13 mouse cellular contexts compared by ENCODE assay signal in the genomic region with DNA sequence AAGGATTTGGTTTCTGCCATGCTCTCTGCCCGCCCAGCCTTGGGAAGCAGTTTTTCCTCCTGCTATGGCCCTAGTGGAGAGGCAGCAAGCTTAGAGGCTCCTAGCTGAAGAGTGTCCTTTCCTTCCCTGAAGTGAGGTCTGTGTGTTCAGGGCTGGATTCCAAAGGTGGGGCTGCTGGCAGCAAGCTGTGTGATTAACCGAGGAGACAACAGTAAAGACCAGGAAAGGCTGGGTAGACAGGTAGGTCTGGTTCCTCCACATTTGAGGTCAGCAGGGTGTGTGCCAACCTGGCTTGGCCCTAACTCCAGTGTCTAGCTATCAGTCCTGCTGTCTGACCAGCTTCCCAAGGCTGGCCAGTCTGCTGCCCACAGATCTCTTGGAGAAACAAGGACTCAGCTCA. TPM values are rescaled to one million over a fixed set of nuclear protein-coding genes. Genes with fewer than 3 reads are reported as not detected.
DNase-seq lines count a peak whose midpoint lies in the region; ATAC-seq and TF ChIP-seq lines count a peak whose summit lies in the region.
"Had no signal": no experiment of that assay in that cellular context is flagged by ENCODE, and none has a peak within 500 bp of the region (broad histone marks: within the 10 kb centered on the region; RNA-seq: fewer than 3 reads in every experiment).

No protein-coding gene starts in this region.

- 76% methylated on average over 2 of the region's 2 CpGs for WGBS in intestine, embryonic 14.5 days
- WGBS in intestine, postnatal 0 days = 51% methylated on average over 2 of the region's 2 CpGs
- 58% methylated on average over 2 of the region's 2 CpGs for WGBS in lung, adult 2 months
- 58% methylated on average over 2 of the region's 2 CpGs for WGBS in stomach, embryonic 16.5 days
- 94% methylated on average over 2 of the region's 2 CpGs for WGBS in forebrain, embryonic 12.5 days

- ATAC-seq in intestine, embryonic 14.5 days (replicated peaks; ENCODE audit: low FRiP score, low TSS enrichment, low read depth) = 0 out of 2 replicates have a peak, but pooled peaks have one; percentile 27
- ATAC-seq in intestine, postnatal 0 days = no peak
- peak; percentile 87; the same call in 1 of the 2 replicates for ATAC-seq in stomach, embryonic 16.5 days (ENCODE audit: insufficient read depth, low FRiP score)
- no peak for ATAC-seq in forebrain, embryonic 12.5 days (ENCODE audit: low FRiP score)
- ATAC-seq in granulocyte monocyte progenitor cell, adult 5-6 weeks (replicated peaks; ENCODE audit: poor library complexity, severe bottlenecking) = no peak

- TF ChIP-seq POLR2A in lung, adult 2 months (IDR thresholded peaks at IDR 0.05; ENCODE audit: borderline replicate concordance, extremely low read depth, low read depth, low read length) = no peak

- H3K27ac ChIP-seq in intestine, embryonic 14.5 days (ENCODE audit: low read depth) = no peak overlapping the region
- no peak overlapping the region for H3K27ac ChIP-seq in intestine, postnatal 0 days (ENCODE audit: low read depth, low read length)
- H3K27ac ChIP-seq in stomach, embryonic 16.5 days (ENCODE audit: low read length) = peak overlapping the region; percentile 8
- H3K27ac ChIP-seq in forebrain, embryonic 12.5 days = no peak overlapping the region
- H3K27ac ChIP-seq: limb, embryonic 15.5 days; neural tube, embryonic 15.5 days had no signal

- H3K4me1 ChIP-seq in intestine, embryonic 14.5 days (replicated peaks; ENCODE audit: control insufficient read depth, insufficient read depth, low read length) = peaks cover 7% of the 10 kb centered on the region
- H3K4me1 ChIP-seq in intestine, postnatal 0 days (replicated peaks; ENCODE audit: control insufficient read depth, insufficient read depth, low read length) = no peaks in the 10 kb centered on the region
- H3K4me1 ChIP-seq in lung, adult 2 months (ENCODE audit: control insufficient read depth, insufficient read depth, low read length) = no peaks in the 10 kb centered on the region
- 0 out of 2 replicates have a peak, but pooled peaks cover 12% of the 10 kb centered on the region for H3K4me1 ChIP-seq in stomach, embryonic 16.5 days (ENCODE audit: control insufficient read depth, insufficient read depth, low read length)
- H3K4me1 ChIP-seq in forebrain, embryonic 12.5 days = no peaks in the 10 kb centered on the region

- H3K4me3 ChIP-seq in intestine, embryonic 14.5 days (ENCODE audit: low read depth, low read length) = no peak overlapping the region
- H3K4me3 ChIP-seq in intestine, postnatal 0 days (ENCODE audit: low read depth, low read length) = no peak overlapping the region
- H3K4me3 ChIP-seq in lung, adult 2 months (replicated peaks; ENCODE audit: extremely low read depth, low read depth, low read length) = no peak overlapping the region
- H3K4me3 ChIP-seq in stomach, embryonic 16.5 days (replicated peaks; ENCODE audit: low read length) = no peak overlapping the region
- H3K4me3 ChIP-seq in forebrain, embryonic 12.5 days (replicated peaks) = no peak overlapping the region
- H3K4me3 ChIP-seq: heart, embryonic 12.5 days; limb, embryonic 15.5 days; neural tube, embryonic 15.5 days had no signal

- H3K36me3 ChIP-seq in intestine, embryonic 14.5 days (ENCODE audit: control insufficient read depth, insufficient read depth, low read length) = no peaks in the 10 kb centered on the region
- H3K36me3 ChIP-seq in intestine, postnatal 0 days (ENCODE audit: control insufficient read depth, insufficient read depth) = no peaks in the 10 kb centered on the region
- no peaks in the 10 kb centered on the region for H3K36me3 ChIP-seq in stomach, embryonic 16.5 days (ENCODE audit: control insufficient read depth, insufficient read depth, low read length)
- H3K36me3 ChIP-seq in forebrain, embryonic 12.5 days (replicated peaks) = no peaks in the 10 kb centered on the region
- H3K36me3 ChIP-seq: heart, embryonic 12.5 days; limb, embryonic 15.5 days; neural tube, embryonic 15.5 days had no signal

- H3K9ac ChIP-seq in intestine, embryonic 14.5 days (ENCODE audit: low read length) = no peak overlapping the region
- H3K9ac ChIP-seq in intestine, postnatal 0 days (ENCODE audit: low read depth, low read length) = no peak overlapping the region
- no peak overlapping the region for H3K9ac ChIP-seq in stomach, embryonic 16.5 days (ENCODE audit: low read length)
- H3K9ac ChIP-seq in forebrain, embryonic 12.5 days = no peak overlapping the region
- H3K9ac ChIP-seq: heart, embryonic 12.5 days; limb, embryonic 15.5 days; neural tube, embryonic 15.5 days had no signal

- TF ChIP-seq CTCF in intestine, postnatal 0 days (IDR thresholded peaks at IDR 0.05; ENCODE audit: low read depth) = no peak
- TF ChIP-seq CTCF in lung, adult 2 months (IDR thresholded peaks at IDR 0.05; ENCODE audit: insufficient read depth, low read length) = no peak

- no peaks in the 10 kb centered on the region for H3K9me3 ChIP-seq in intestine, embryonic 14.5 days (ENCODE audit: control insufficient read depth, low read length)
- no peaks in the 10 kb centered on the region for H3K9me3 ChIP-seq in intestine, postnatal 0 days (ENCODE audit: control insufficient read depth)
- no peaks in the 10 kb centered on the region for H3K9me3 ChIP-seq in stomach, embryonic 16.5 days (replicated peaks; ENCODE audit: control insufficient read depth, low read length)
- no peaks in the 10 kb centered on the region for H3K9me3 ChIP-seq in forebrain, embryonic 12.5 days
- H3K9me3 ChIP-seq: limb, embryonic 15.5 days; neural tube, embryonic 15.5 days had no signal

- H3K4me2 ChIP-seq in intestine, embryonic 14.5 days (ENCODE audit: low read length) = no peak overlapping the region
- no peak overlapping the region for H3K4me2 ChIP-seq in intestine, postnatal 0 days (replicated peaks; ENCODE audit: low read depth)
- H3K4me2 ChIP-seq in stomach, embryonic 16.5 days (ENCODE audit: low read depth, low read length) = no peak overlapping the region
- no peak overlapping the region for H3K4me2 ChIP-seq in forebrain, embryonic 12.5 days
- H3K4me2 ChIP-seq: heart, embryonic 12.5 days; limb, embryonic 15.5 days; neural tube, embryonic 15.5 days had no signal

- H3K27me3 ChIP-seq in intestine, embryonic 14.5 days (replicated peaks; ENCODE audit: control insufficient read depth, insufficient read depth, low read length) = no peaks in the 10 kb centered on the region
- no peaks in the 10 kb centered on the region for H3K27me3 ChIP-seq in intestine, postnatal 0 days (replicated peaks; ENCODE audit: control insufficient read depth, insufficient read depth, low read length)
- H3K27me3 ChIP-seq in stomach, embryonic 16.5 days (ENCODE audit: control insufficient read depth, insufficient read depth, low read length) = no peaks in the 10 kb centered on the region
- no peaks in the 10 kb centered on the region for H3K27me3 ChIP-seq in forebrain, embryonic 12.5 days
- H3K27me3 ChIP-seq: heart, embryonic 12.5 days; limb, embryonic 15.5 days; neural tube, embryonic 15.5 days had no signal

- DNase-seq in intestine, embryonic 14.5 days (ENCODE audit: low spot score) = no peak
- DNase-seq in fat pad, adult 2 months (ENCODE audit: extremely low read depth, low read depth, low spot score) = peak; percentile 74
- DNase-seq in lung, adult 2 months = peak; percentile 21
- no peak for DNase-seq in frontal cortex, postnatal 25 days (ENCODE audit: low spot score in 2 of 2)
- DNase-seq: adrenal gland, adult 2 months; thymus, postnatal 14 days had no signal

RNA-seq across cellular contexts. Expression of a gene that starts 12.2 kb away (rescaled TPM):
- polyA plus RNA-seq in intestine, embryonic 14.5 days (2014; fragmentation: Nextera tagmentation; extraction: Ambion mirVana) = 72.3 and 75.3 TPM in 2 replicates
- 43.8 and 50.2 TPM in 2 replicates for polyA plus RNA-seq in intestine, postnatal 0 days (2015; fragmentation: Nextera tagmentation; extraction: Ambion mirVana)
- polyA plus RNA-seq in lung, adult 2 months (2012; rRNA removed) = 14.2 and 22.2 TPM in 2 replicates
- 46.8 and 56.9 TPM in 2 replicates for polyA plus RNA-seq in stomach, embryonic 16.5 days (2015; fragmentation: Nextera tagmentation; extraction: Ambion mirVana)
- 55.7 and 60.5 TPM in 2 replicates for polyA plus RNA-seq in forebrain, embryonic 12.5 days (2016; fragmentation: Nextera tagmentation; extraction: Ambion mirVana)
- 7.3 and 10.7 TPM in 2 replicates for total RNA-seq in granulocyte monocyte progenitor cell, adult 5-6 weeks (2014; fragmentation: Nextera tagmentation)
- total RNA-seq in granulocyte monocyte progenitor cell, adult 5-6 weeks (2017) = 13.1 and 21.3 TPM in 2 replicates

RNA-seq across cellular contexts. Expression of a gene that starts 18.1 kb away (rescaled TPM):
- 0.54 and 0.64 TPM in 2 replicates for polyA plus RNA-seq in intestine, embryonic 14.5 days (2014; fragmentation: Nextera tagmentation; extraction: Ambion mirVana)
- polyA plus RNA-seq in intestine, postnatal 0 days (2015; fragmentation: Nextera tagmentation; extraction: Ambion mirVana) = 0.17 and 0.42 TPM in 2 replicates
- polyA plus RNA-seq in lung, adult 2 months (2012; rRNA removed) = 1.0 and 3.3 TPM in 2 replicates
- 0.21 and 0.39 TPM in 2 replicates for polyA plus RNA-seq in stomach, embryonic 16.5 days (2015; fragmentation: Nextera tagmentation; extraction: Ambion mirVana)
- polyA plus RNA-seq in forebrain, embryonic 12.5 days (2016; fragmentation: Nextera tagmentation; extraction: Ambion mirVana) = 1.5 TPM in 2 replicates
- total RNA-seq in granulocyte monocyte progenitor cell, adult 5-6 weeks (2014; fragmentation: Nextera tagmentation) = not detected in 2 replicates
- total RNA-seq in granulocyte monocyte progenitor cell, adult 5-6 weeks (2017) = not detected in 2 replicates
- polyA plus RNA-seq: heart, embryonic 12.5 days; limb, embryonic 15.5 days had no signal

Comparison
In these comparisons a context has a peak if more than half of its experiments do, and no peak if none do; other contexts are left out.
1. ATAC-seq: peak in intestine, embryonic 14.5 days (single experiment) and stomach, embryonic 16.5 days (single experiment); none in intestine, postnatal 0 days (single experiment), forebrain, embryonic 12.5 days (single experiment) and granulocyte monocyte progenitor cell, adult 5-6 weeks (single experiment).
2. DNase-seq: peak in fat pad, adult 2 months (single experiment) and lung, adult 2 months (single experiment); none in intestine, embryonic 14.5 days (single experiment) and frontal cortex, postnatal 25 days (0 of 2).